Mouse (Mus musculus): ENCODE measurements at regions not wholly inside any gene's neighbourhood (a gene's known extent, or its start where the extent isn't known, plus 50 kb on each side); places are given as distances from the start of the nearest gene placed in this dataset.
A peak's percentile ranks its signal among the peaks of the same experiment; 100 is the strongest.

GRCm38 (mm10) chr1:92308537-92308936 is 113.0 kb upstream of the Hdac4 start:
- Histone ChIP-seq H3K4me1 (ENCODE audit: control insufficient read depth, insufficient read depth, low read length) (no peaks in the 10 kb centered on the region), H3K9ac (ENCODE audit: low read length) (no peak overlapping the region), H3K27me3 (ENCODE audit: control insufficient read depth, insufficient read depth, low read length) (no peaks in the 10 kb centered on the region), H3K4me3 (ENCODE audit: low read depth, low read length) (no peak overlapping the region), H3K4me2 (no peak overlapping the region), H3K36me3 (ENCODE audit: control insufficient read depth, insufficient read depth, low read length) (no peaks in the 10 kb centered on the region), H3K9me3 (ENCODE audit: control insufficient read depth, low read length) (no peaks in the 10 kb centered on the region), H3K27ac (ENCODE audit: low read depth, low read length) (no peak overlapping the region)
- DNase-seq (ENCODE audit: low spot score, missing footprints) (no peak), ATAC-seq (ENCODE audit: low FRiP score) (no peak)
- 87% methylated on average over 3 of the region's 3 CpGs for WGBS

GRCm38 (mm10) chr1:92306042-92306441 is 110.5 kb upstream of the Hdac4 start:
- no peak overlapping the region for H3K27ac ChIP-seq (ENCODE audit: low read depth, low read length)
- ATAC-seq (ENCODE audit: low FRiP score) = no peak
- WGBS = 89% methylated on average over 4 of the region's 4 CpGs

GRCm38 (mm10) chr1:92299041-92299440 is 103.5 kb upstream of the Hdac4 start:
- H3K36me3 ChIP-seq (ENCODE audit: control insufficient read depth, insufficient read depth, low read length) = no peaks in the 10 kb centered on the region
- no peak overlapping the region for H3K4me3 ChIP-seq (ENCODE audit: low read depth, low read length)
- ATAC-seq (ENCODE audit: low FRiP score) (no peak), DNase-seq (ENCODE audit: low spot score, missing footprints) (peak; percentile 26)
- no peak overlapping the region for H3K27ac ChIP-seq (ENCODE audit: low read depth, low read length)
- no peaks in the 10 kb centered on the region for H3K4me1 ChIP-seq (ENCODE audit: control insufficient read depth, insufficient read depth, low read length)
- H3K9ac ChIP-seq (ENCODE audit: low read length) = no peak overlapping the region
- no peak overlapping the region for H3K4me2 ChIP-seq
- WGBS = 78% methylated on average over 7 of the region's 7 CpGs
- H3K27me3 ChIP-seq (ENCODE audit: control insufficient read depth, insufficient read depth, low read length) = no peaks in the 10 kb centered on the region
- H3K9me3 ChIP-seq (ENCODE audit: control insufficient read depth, low read length) = no peaks in the 10 kb centered on the region

More at GRCm38 (mm10) chr1:92306042-92306441, 110.5 kb upstream of the Hdac4 start:
- Histone ChIP-seq H3K4me1 (ENCODE audit: control insufficient read depth, insufficient read depth, low read length) (no peaks in the 10 kb centered on the region), H3K36me3 (ENCODE audit: control insufficient read depth, insufficient read depth, low read length) (no peaks in the 10 kb centered on the region), H3K4me2 (no peak overlapping the region), H3K9ac (ENCODE audit: low read length) (no peak overlapping the region), H3K9me3 (ENCODE audit: control insufficient read depth, low read length) (no peaks in the 10 kb centered on the region), H3K4me3 (ENCODE audit: low read depth, low read length) (no peak overlapping the region), H3K27me3 (ENCODE audit: control insufficient read depth, insufficient read depth, low read length) (no peaks in the 10 kb centered on the region)
- peak; percentile 57 for DNase-seq (ENCODE audit: low spot score, missing footprints)

GRCm38 (mm10) chr1:92292681-92293380 is 97.3 kb upstream of the Hdac4 start:
- Histone ChIP-seq H3K27me3 (ENCODE audit: control insufficient read depth, insufficient read depth, low read length) (no peaks in the 10 kb centered on the region), H3K27ac (ENCODE audit: low read depth, low read length) (no peak overlapping the region), H3K9ac (ENCODE audit: low read length) (no peak overlapping the region), H3K36me3 (ENCODE audit: control insufficient read depth, insufficient read depth, low read length) (no peaks in the 10 kb centered on the region), H3K4me2 (no peak overlapping the region), H3K9me3 (ENCODE audit: control insufficient read depth, low read length) (no peaks in the 10 kb centered on the region), H3K4me1 (ENCODE audit: control insufficient read depth, insufficient read depth, low read length) (no peaks in the 10 kb centered on the region), H3K4me3 (ENCODE audit: low read depth, low read length) (no peak overlapping the region)
- ATAC-seq (ENCODE audit: low FRiP score) (no peak), DNase-seq (ENCODE audit: low spot score, missing footprints) (peak; percentile 26)
- WGBS = 81% methylated on average over 7 of the region's 7 CpGs

GRCm38 (mm10) chr1:92286966-92287342 is 91.5 kb upstream of the Hdac4 start:
- 80% methylated on average over 1 of the region's 1 CpGs for WGBS
- H3K27ac ChIP-seq (ENCODE audit: low read depth, low read length) = no peak overlapping the region
- no peak for ATAC-seq (ENCODE audit: low FRiP score)

GRCm38 (mm10) chr1:92286013-92286965 is 90.8 kb upstream of the Hdac4 start:
- no peaks in the 10 kb centered on the region for H3K36me3 ChIP-seq (ENCODE audit: control insufficient read depth, insufficient read depth, low read length)
- H3K4me1 ChIP-seq (ENCODE audit: control insufficient read depth, insufficient read depth, low read length) = peaks cover 4% of the 10 kb centered on the region; the same call in 1 of the 2 replicates
- WGBS = 47% methylated on average over 21 of the region's 21 CpGs
- no peak overlapping the region for H3K4me3 ChIP-seq (ENCODE audit: low read depth, low read length)
- no peak overlapping the region for H3K9ac ChIP-seq (ENCODE audit: low read length)
- H3K27me3 ChIP-seq (ENCODE audit: control insufficient read depth, insufficient read depth, low read length) = no peaks in the 10 kb centered on the region
- no peaks in the 10 kb centered on the region for H3K9me3 ChIP-seq (ENCODE audit: control insufficient read depth, low read length)
- ATAC-seq (ENCODE audit: low FRiP score) (peak; percentile 75), DNase-seq (ENCODE audit: low spot score, missing footprints) (peak; percentile 85)
- peak overlapping the region; percentile 10; the same call in 1 of the 2 replicates for H3K4me2 ChIP-seq
- no peak overlapping the region for H3K27ac ChIP-seq (ENCODE audit: low read depth, low read length)

More at GRCm38 (mm10) chr1:92286966-92287342, 91.5 kb upstream of the Hdac4 start:
- H3K4me1 ChIP-seq (ENCODE audit: control insufficient read depth, insufficient read depth, low read length) = peaks cover 4% of the 10 kb centered on the region; the same call in 1 of the 2 replicates
- no peak overlapping the region for H3K4me2 ChIP-seq
- H3K36me3 ChIP-seq (ENCODE audit: control insufficient read depth, insufficient read depth, low read length) = no peaks in the 10 kb centered on the region
- no peak overlapping the region for H3K9ac ChIP-seq (ENCODE audit: low read length)
- H3K4me3 ChIP-seq (ENCODE audit: low read depth, low read length) = no peak overlapping the region
- DNase-seq (ENCODE audit: low spot score, missing footprints) = no peak
- H3K27me3 ChIP-seq (ENCODE audit: control insufficient read depth, insufficient read depth, low read length) = no peaks in the 10 kb centered on the region
- H3K9me3 ChIP-seq (ENCODE audit: control insufficient read depth, low read length) = no peaks in the 10 kb centered on the region

GRCm38 (mm10) chr1:92284155-92284554 is 88.7 kb upstream of the Hdac4 start:
- Histone ChIP-seq H3K27me3 (ENCODE audit: control insufficient read depth, insufficient read depth, low read length) (no peaks in the 10 kb centered on the region), H3K36me3 (ENCODE audit: control insufficient read depth, insufficient read depth, low read length) (no peaks in the 10 kb centered on the region), H3K27ac (ENCODE audit: low read depth, low read length) (no peak overlapping the region), H3K4me2 (no peak overlapping the region), H3K9me3 (ENCODE audit: control insufficient read depth, low read length) (no peaks in the 10 kb centered on the region), H3K9ac (ENCODE audit: low read length) (no peak overlapping the region), H3K4me1 (ENCODE audit: control insufficient read depth, insufficient read depth, low read length) (peaks cover 4% of the 10 kb centered on the region; the same call in 1 of the 2 replicates), H3K4me3 (ENCODE audit: low read depth, low read length) (no peak overlapping the region)
- ATAC-seq (ENCODE audit: low FRiP score) (no peak), DNase-seq (ENCODE audit: low spot score, missing footprints) (no peak)
- 76% methylated on average over 4 of the region's 4 CpGs for WGBS

GRCm38 (mm10) chr1:92277199-92277747 is 81.8 kb upstream of the Hdac4 start:
- no peak for ATAC-seq (ENCODE audit: low FRiP score)
- DNase-seq (ENCODE audit: low spot score, missing footprints) = no peak
- H3K36me3 ChIP-seq (ENCODE audit: control insufficient read depth, insufficient read depth, low read length) = no peaks in the 10 kb centered on the region
- no peak overlapping the region for H3K4me2 ChIP-seq
- H3K4me1 ChIP-seq (ENCODE audit: control insufficient read depth, insufficient read depth, low read length) = peaks cover 2% of the 10 kb centered on the region; the same call in 1 of the 2 replicates
- H3K27me3 ChIP-seq (ENCODE audit: control insufficient read depth, insufficient read depth, low read length) = no peaks in the 10 kb centered on the region
- 84% methylated on average over 5 of the region's 5 CpGs for WGBS
- no peak overlapping the region for H3K4me3 ChIP-seq (ENCODE audit: low read depth, low read length)
- no peaks in the 10 kb centered on the region; the same call in 1 of the 2 replicates for H3K9me3 ChIP-seq (ENCODE audit: control insufficient read depth, low read length)
- H3K27ac ChIP-seq (ENCODE audit: low read depth, low read length) = no peak overlapping the region
- H3K9ac ChIP-seq (ENCODE audit: low read length) = no peak overlapping the region

Data from midbrain, embryonic 11.5 days (tissue).